Mouse (Mus musculus): ENCODE measurements around the gene Sugct.

DNA sequence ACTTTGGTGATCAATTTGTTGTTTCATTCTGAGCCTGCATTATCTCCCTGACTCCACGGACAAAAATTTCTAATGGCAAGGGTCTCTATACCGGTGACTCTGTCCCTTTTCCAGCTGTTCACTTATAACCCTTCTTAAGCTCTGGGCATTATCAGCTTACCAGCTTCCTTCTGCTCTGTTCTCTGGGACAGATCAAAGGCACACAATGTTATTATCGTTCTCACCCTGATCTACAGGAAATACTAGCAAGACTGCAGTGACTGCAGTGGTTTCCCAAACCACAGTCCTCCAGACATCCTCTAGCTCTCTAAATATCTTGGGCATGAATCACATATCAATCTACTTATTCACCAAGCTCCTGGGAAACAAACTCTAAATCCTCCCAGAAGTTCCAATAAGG lies 90.7 kb downstream of the Sugct start:
- TF ChIP-seq CTCF (IDR thresholded peaks at IDR 0.05; ENCODE audit: borderline replicate concordance, insufficient read depth, low read depth, low read length) = no peak
- TF ChIP-seq POLR2A (IDR thresholded peaks at IDR 0.05; ENCODE audit: borderline replicate concordance, insufficient read depth, low read length) = no peak
